Mouse (Mus musculus) ES-Bruce4 (cell line): ENCODE data around the gene Ptk7. TPM values are rescaled to one million over a fixed set of nuclear protein-coding genes. Genes with fewer than 3 reads are reported as not detected.

Experiments used
- H3K27ac ChIP-seq: 2 replicates; pipeline ENCODE4 v1.5.1; 2012; ENCODE audit warnings: low read length, inconsistent platforms; ENCODE audit not compliant: insufficient read depth
- H3K27me3 ChIP-seq: 2 replicates; pipeline ENCODE4 v1.6.1; 2012; ENCODE audit warnings: mild to moderate bottlenecking, low read length, inconsistent platforms; ENCODE audit not compliant: control insufficient read depth, poor library complexity, insufficient read depth, severe bottlenecking
- H3K36me3 ChIP-seq: 2 replicates; pipeline ENCODE4 v1.6.1; 2012; ENCODE audit warnings: inconsistent platforms, mild to moderate bottlenecking, low read length, moderate library complexity; ENCODE audit not compliant: control insufficient read depth, poor library complexity, insufficient read depth, severe bottlenecking
- H3K4me1 ChIP-seq: one replicate; pipeline ENCODE4 v1.8.1; 2011; ENCODE audit warnings: low read length; ENCODE audit not compliant: control insufficient read depth, insufficient read depth
- H3K4me3 ChIP-seq: 2 replicates; pipeline ENCODE4 v1.5.1; 2011; ENCODE audit warnings: low read depth, mild to moderate bottlenecking, low read length
- H3K9ac ChIP-seq: 2 replicates; pipeline ENCODE4 v1.6.1; 2012; ENCODE audit warnings: low read depth, mild to moderate bottlenecking, inconsistent platforms; ENCODE audit not compliant: poor library complexity, severe bottlenecking
- H3K9me3 ChIP-seq: replicated peaks from 2 replicates; pipeline ENCODE4 v1.6.1; 2012; ENCODE audit warnings: mild to moderate bottlenecking, low read length, inconsistent platforms; ENCODE audit not compliant: control insufficient read depth, poor library complexity, insufficient read depth, severe bottlenecking
- CTCF ChIP-seq: IDR thresholded peaks from one replicate; pipeline ENCODE4 v1.8.1; 2011; ENCODE audit warnings: low read depth, low read length
- EP300 ChIP-seq: IDR thresholded peaks from 2 replicates; pipeline ENCODE4 v1.6.1; 2011; ENCODE audit warnings: low read depth, low read length; ENCODE audit not compliant: insufficient read depth
- POLR2A ChIP-seq: IDR thresholded peaks from one replicate; pipeline ENCODE4 v1.8.1; 2011; ENCODE audit warnings: low read length; ENCODE audit not compliant: insufficient read depth
- polyA plus RNA-seq: library from polyadenylated mRNA; stranded (reverse); fragments of >200 nt; gene quantifications from 2 replicates; pipeline ENCODE4 v1.2.4, GENCODE M21; 2011; ENCODE audit warnings: low read depth; ENCODE audit not compliant: missing spikeins, insufficient read depth, insufficient read length

Gene Ptk7
- polyA plus RNA-seq, 1 experiment = 110 TPM

GRCm38 (mm10) chr17:46646322-46646662 lies 17.0 kb upstream of the Ptk7 start:
- Histone ChIP-seq H3K4me1 (no peaks in the 10 kb centered on the region), H3K4me3 (peak overlapping the region; percentile 98), H3K27me3 (no peaks in the 10 kb centered on the region), H3K9me3 (no peaks in the 10 kb centered on the region), H3K9ac (peak overlapping the region; percentile 76), H3K36me3 (peaks cover 6% of the 10 kb centered on the region; the same call in 1 of the 2 replicates), H3K27ac (peak overlapping the region; percentile 16; the same call in 1 of the 2 replicates)
- no peak for TF ChIP-seq EP300
- TF ChIP-seq CTCF = no peak
- no peak for TF ChIP-seq POLR2A

- peak; percentile 34 for TF ChIP-seq POLR2A
- no peak for TF ChIP-seq CTCF
- TF ChIP-seq EP300 = peak; percentile 14; the same call in 1 of the 2 replicates
- peak within 1 kb of the TSS; percentile 16; the same call in 1 of the 2 replicates for H3K27ac ChIP-seq
- H3K27me3 ChIP-seq = no peaks in the 10 kb centered on the region
- H3K4me1 ChIP-seq = no peaks in the 10 kb centered on the region
- peaks cover 6% of the 10 kb centered on the region; the same call in 1 of the 2 replicates for H3K36me3 ChIP-seq
- H3K9ac ChIP-seq = peak within 1 kb of the TSS; percentile 76
- H3K4me3 ChIP-seq = peak within 1 kb of the TSS; percentile 98
- no peaks in the 10 kb centered on the region for H3K9me3 ChIP-seq
Observed at GRCm38 (mm10) chr17:46645561-46646321, 16.4 kb upstream of the Ptk7 start, which contains the start of the genes Klc4 and Mrpl2. Klc4 (minus strand) TSS chr17:46646022. Mrpl2 (plus strand) TSS chr17:46646229.

- peaks cover 6% of the 10 kb centered on the region; the same call in 1 of the 2 replicates for H3K36me3 ChIP-seq
- no peaks in the 10 kb centered on the region for H3K27me3 ChIP-seq
- H3K4me1 ChIP-seq = no peaks in the 10 kb centered on the region
- peak overlapping the region; percentile 95 for H3K4me3 ChIP-seq
- H3K9ac ChIP-seq = peak overlapping the region; percentile 76
- H3K9me3 ChIP-seq = no peaks in the 10 kb centered on the region
- TF ChIP-seq POLR2A (no peak), CTCF (no peak), EP300 (no peak)
- H3K27ac ChIP-seq = no peak overlapping the region
Observed at GRCm38 (mm10) chr17:46644916-46645475, 15.7 kb upstream of the Ptk7 start.

- no peak overlapping the region for H3K9ac ChIP-seq
- H3K9me3 ChIP-seq = no peaks in the 10 kb centered on the region
- no peak overlapping the region for H3K4me3 ChIP-seq
- no peaks in the 10 kb centered on the region for H3K4me1 ChIP-seq
- peaks cover 6% of the 10 kb centered on the region; the same call in 1 of the 2 replicates for H3K36me3 ChIP-seq
- TF ChIP-seq EP300 (no peak), POLR2A (no peak), CTCF (no peak)
- no peaks in the 10 kb centered on the region for H3K27me3 ChIP-seq
- no peak overlapping the region for H3K27ac ChIP-seq
Observed at GRCm38 (mm10) chr17:46644152-46644805, 15.0 kb upstream of the Ptk7 start.

- H3K9me3 ChIP-seq = no peaks in the 10 kb centered on the region
- H3K9ac ChIP-seq = no peak overlapping the region
- H3K27ac ChIP-seq = no peak overlapping the region
- no peak overlapping the region; the same call in 1 of the 2 replicates for H3K4me3 ChIP-seq
- no peaks in the 10 kb centered on the region for H3K27me3 ChIP-seq
- H3K36me3 ChIP-seq = no peaks in the 10 kb centered on the region
- TF ChIP-seq CTCF = no peak
- no peak for TF ChIP-seq POLR2A
- TF ChIP-seq EP300 = no peak
- no peaks in the 10 kb centered on the region for H3K4me1 ChIP-seq
Observed at GRCm38 (mm10) chr17:46642060-46642459, 12.8 kb upstream of the Ptk7 start.

GRCm38 (mm10) chr17:46639929-46640328 lies 10.6 kb upstream of the Ptk7 start:
- peak overlapping the region; percentile 15; the same call in 1 of the 2 replicates for H3K9ac ChIP-seq
- peak overlapping the region; percentile 21 for H3K4me3 ChIP-seq
- no peak overlapping the region for H3K27ac ChIP-seq
- no peaks in the 10 kb centered on the region for H3K36me3 ChIP-seq
- H3K9me3 ChIP-seq = no peaks in the 10 kb centered on the region
- H3K4me1 ChIP-seq = no peaks in the 10 kb centered on the region
- TF ChIP-seq EP300 (no peak), CTCF (no peak), POLR2A (no peak)
- H3K27me3 ChIP-seq = no peaks in the 10 kb centered on the region
